Mouse (Mus musculus) gastrocnemius, postnatal 10 days (tissue): ENCODE data around the gene Gclc. TPM values are rescaled to one million over a fixed set of nuclear protein-coding genes. Genes with fewer than 3 reads are reported as not detected.
"Not testable (repeated sequence)": the region's sequence is repeated elsewhere in the genome, so short reads cannot be mapped to it uniquely, and the experiment has no call there.

Source experiments
- DNase-seq: peaks from one replicate; pipeline ENCODE4 v3.0.0; 2021; ENCODE audit warnings: mixed read lengths
- total RNA-seq, 2 experiments: library from RNA; stranded (reverse); gene quantifications; 2 replicates each; pipeline ENCODE4 v1.2.3; 2021

Gene Gclc
- total RNA-seq, 2 experiments from 2014 or later, result 5.0 to 7.7 TPM

DNA sequence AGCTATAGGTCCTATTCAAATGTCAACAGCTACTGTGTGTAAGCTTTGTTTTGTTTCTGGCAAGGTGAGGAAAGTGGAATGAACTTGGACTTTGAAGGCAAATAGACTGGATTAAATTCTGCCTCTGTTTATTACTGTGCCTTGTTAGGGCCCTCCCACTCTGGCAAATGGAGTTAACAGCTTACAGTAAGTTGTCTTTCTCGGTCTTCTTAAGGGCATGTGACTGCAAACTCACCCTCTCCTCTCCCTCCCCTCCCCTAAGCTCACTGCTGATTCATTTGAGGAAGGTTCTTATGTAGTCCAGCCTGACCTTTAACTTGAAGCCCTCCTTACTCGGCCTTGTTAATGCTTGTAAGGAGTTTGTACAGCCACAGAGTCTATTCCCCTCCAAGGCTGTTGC is 8.0 kb upstream of the Gclc start:
- no peak for DNase-seq

GRCm38 (mm10) chr9:77748292-77748691 is 6.0 kb upstream of the Gclc start:
- DNase-seq, result not testable (repeated sequence)

- peak; percentile 94 for DNase-seq
Observed at GRCm38 (mm10) chr9:77750133-77751060, 3.9 kb upstream of the Gclc start.

DNA sequence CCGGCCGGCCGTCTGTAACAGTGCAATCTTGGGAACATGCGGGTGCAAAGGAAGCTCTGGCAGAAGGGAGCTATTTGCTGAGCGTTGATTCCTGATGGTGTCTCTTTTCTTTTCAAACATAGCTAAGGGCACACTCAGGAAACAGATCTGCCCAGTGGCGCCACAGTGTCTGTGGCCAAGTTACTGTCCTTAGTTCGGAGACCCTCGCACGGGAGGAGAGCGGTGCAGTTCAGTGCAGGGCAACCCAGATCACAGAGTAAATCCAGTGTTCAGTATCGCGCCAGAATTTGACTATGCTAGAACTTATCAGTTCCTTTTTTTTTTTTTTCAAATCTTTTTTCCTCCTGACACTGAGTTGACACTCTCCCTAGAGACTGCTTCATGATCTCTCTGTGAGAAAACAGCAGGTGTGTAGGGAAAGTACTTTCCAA is 3.2 kb upstream of the Gclc start:
- DNase-seq, result no peak

- DNase-seq, result peak; percentile 70
Observed at GRCm38 (mm10) chr9:77754728-77755402, 530 bp downstream of the Gclc start.

GRCm38 (mm10) chr9:77755403-77755784 is 1.1 kb downstream of the Gclc start:
- no peak for DNase-seq

GRCm38 (mm10) chr9:77756076-77756475 is 1.7 kb downstream of the Gclc start:
- no peak for DNase-seq

GRCm38 (mm10) chr9:77757331-77757730 is 3.0 kb downstream of the Gclc start:
- DNase-seq, result no peak

- DNase-seq, result no peak
Observed at GRCm38 (mm10) chr9:77758481-77758880, 4.1 kb downstream of the Gclc start.

DNA sequence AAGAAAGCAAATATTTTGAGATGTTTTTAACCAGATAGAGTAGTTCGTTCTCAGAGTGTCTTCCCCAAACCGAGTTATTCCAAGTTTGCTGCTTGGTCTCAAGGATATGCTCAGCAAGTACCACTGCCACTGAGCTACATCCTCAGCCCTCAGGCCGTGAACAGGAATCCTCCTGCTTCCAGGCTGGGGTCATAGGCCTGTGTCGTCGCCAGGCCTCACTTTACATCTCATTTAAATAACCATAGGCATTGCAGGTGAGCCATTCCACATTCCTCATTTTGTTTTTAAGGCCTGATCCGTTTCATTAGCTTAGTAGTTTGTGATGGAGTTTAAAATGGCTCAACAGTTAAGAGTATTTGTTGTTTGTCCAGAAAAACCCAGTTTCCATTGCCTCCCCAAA is 4.8 kb downstream of the Gclc start:
- DNase-seq, result no peak

DNA sequence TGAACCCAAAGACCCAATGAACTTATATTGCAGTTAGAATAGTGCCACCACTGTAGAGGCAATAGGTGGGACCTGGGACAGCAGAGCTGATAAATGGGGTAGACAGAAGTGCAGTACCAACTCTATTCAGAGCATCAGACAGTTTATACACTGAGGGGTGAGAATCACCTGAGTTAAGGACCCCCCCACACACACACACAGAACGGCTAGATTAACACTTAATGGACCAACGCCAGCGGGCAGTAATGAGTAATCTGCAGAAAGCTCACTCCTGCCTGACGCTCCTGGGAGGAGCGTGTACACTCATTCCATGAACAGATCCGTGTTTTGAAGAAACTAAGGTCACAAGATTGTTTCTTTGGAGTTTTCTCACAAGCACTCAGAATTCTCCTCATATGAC is 5.4 kb downstream of the Gclc start:
- DNase-seq, result no peak

- no peak for DNase-seq
Observed at GRCm38 (mm10) chr9:77766218-77766617, 11.9 kb downstream of the Gclc start.

GRCm38 (mm10) chr9:77766767-77767166 is 12.4 kb downstream of the Gclc start:
- DNase-seq, result no peak

DNA sequence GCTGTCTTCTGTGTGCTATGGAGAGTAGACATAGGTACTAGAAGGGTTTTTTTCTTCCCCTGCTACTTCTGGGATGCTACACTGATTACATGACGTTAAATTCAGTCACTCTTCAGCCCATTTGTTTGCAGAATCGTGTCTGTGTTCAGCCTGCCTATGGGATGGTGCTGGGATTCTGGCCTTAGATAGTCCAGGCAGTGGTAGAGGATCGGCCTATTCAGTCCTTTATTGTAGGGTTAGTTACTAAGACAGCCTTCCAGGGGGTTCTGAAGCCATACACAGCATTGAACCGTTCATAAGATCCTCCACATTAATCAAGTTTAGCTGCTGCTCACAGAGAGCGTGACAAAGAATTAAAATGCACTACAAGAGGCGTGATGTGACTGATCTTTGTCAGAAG is 16.6 kb downstream of the Gclc start:
- DNase-seq, result no peak

GRCm38 (mm10) chr9:77771330-77771729 is 17.0 kb downstream of the Gclc start:
- no peak for DNase-seq

GRCm38 (mm10) chr9:77771765-77772383 is 17.5 kb downstream of the Gclc start:
- DNase-seq, result no peak

DNA sequence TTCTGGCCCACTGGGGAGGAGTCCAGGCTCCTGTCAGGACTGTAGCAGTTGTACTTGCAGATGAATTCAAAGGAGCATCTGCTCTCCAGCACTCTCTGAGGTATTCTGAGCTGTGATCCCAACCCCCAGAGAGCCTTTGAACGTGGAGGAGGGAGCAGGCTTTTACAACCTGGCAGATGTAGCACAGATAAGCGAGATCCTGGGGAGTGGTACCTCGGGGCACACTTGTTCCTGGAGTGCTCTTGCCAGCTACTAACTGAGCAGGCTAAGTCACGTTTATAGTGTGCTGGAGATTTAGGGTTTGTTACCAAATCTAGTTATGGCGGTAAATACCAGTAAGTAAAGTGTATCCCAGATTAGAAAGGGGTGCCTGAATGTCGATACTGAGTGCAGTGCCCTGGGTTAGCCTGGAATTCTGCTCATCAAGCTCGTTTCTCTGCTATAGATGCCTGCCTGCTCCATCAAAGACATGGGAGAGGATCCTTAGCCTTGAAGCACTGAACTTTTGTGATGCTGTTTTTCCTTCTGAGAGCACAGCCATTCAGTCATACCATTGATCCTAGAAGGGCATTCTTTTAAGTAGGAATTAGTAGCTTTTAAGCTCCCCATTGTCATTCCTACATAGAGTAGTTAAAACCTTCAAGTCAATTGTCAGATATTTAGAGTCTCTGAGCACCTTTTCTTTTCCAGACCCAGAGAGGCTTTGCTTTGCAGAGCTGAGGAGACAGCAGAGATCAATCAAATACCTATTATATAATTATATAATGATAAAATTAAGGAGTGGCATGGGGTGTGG is 22.6 kb downstream of the Gclc start:
- DNase-seq, result no peak

- DNase-seq, result no peak
Observed at GRCm38 (mm10) chr9:77777622-77778021, 23.3 kb downstream of the Gclc start.

DNA sequence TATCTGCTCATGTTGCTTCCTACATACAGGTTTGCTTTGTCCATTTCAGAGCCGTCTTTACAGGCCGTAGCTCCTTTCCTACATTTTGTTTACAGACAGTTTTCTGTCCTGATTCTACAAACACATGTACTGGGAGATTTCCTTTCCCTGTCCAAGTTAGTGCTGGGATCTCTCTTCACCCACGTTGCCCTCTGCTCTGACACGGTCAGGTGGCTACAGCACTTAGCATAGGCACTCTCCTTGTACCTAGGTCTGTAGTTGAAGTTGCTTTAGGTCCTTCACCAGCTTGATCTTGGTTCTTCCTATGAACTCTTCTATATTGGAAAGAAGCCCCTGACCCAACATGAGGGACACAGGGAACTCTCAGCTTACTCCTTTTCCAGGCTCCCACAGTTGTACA is 25.4 kb downstream of the Gclc start:
- no peak for DNase-seq

- DNase-seq, result no peak
Observed at GRCm38 (mm10) chr9:77781453-77782163, 27.3 kb downstream of the Gclc start.

DNA sequence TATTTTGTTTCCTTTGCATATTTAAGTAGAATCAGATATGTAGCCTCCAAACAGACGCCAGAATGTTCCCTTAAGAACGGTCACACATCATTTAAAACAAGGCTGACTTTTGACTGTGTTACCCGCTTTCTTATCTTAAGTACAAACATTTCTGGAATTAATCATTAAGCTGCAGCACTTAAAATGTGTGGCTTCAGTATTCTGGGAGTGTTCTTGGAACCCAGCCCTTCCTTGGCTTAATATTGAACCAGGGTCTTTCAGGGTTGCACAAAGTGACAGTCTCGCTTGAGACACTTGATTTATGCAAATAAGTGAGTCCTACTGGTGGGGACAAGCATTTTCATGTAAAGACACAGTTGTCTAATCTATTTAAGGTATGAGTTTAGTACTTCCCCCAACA is 27.9 kb downstream of the Gclc start:
- no peak for DNase-seq

GRCm38 (mm10) chr9:77783006-77783405 is 28.7 kb downstream of the Gclc start:
- no peak for DNase-seq
